Mouse (Mus musculus) frontal cortex, postnatal 36 days (tissue): ENCODE measurements around the gene Trim46.

Experiments
- DNase-seq, 2 experiments: peaks; one replicate each; pipeline ENCODE4 v3.0.0; 2022; ENCODE audit warnings: low spot score in 2 of 2

The Trim46 gene

GRCm38 (mm10) chr3:89271760-89272159, 25.7 kb upstream of the Trim46 start:
- DNase-seq = no peak

- DNase-seq = peak; percentile 60 to 66
Observed at GRCm38 (mm10) chr3:89270891-89271290, 24.8 kb upstream of the Trim46 start.

- DNase-seq = peak; percentile 81 to 88
Observed at GRCm38 (mm10) chr3:89270051-89270755, 24.1 kb upstream of the Trim46 start, which contains the start of gene Slc50a1. Gene Slc50a1, minus strand, starts transcription at chr3:89270570.

- DNase-seq = no peak
Observed at GRCm38 (mm10) chr3:89268916-89269315, 22.8 kb upstream of the Trim46 start.

- DNase-seq = peak; percentile 75 to 85
Observed at GRCm38 (mm10) chr3:89266439-89266893, 20.4 kb upstream of the Trim46 start.

GRCm38 (mm10) chr3:89262417-89262816, 16.3 kb upstream of the Trim46 start:
- DNase-seq = no peak

GRCm38 (mm10) chr3:89260211-89260610, 14.1 kb upstream of the Trim46 start:
- DNase-seq = no peak

- no peak for DNase-seq
Observed at GRCm38 (mm10) chr3:89259076-89259475, 13.0 kb upstream of the Trim46 start, which contains the start of gene Dpm3. Gene Dpm3, plus strand, starts transcription at chr3:89259358.

GRCm38 (mm10) chr3:89256177-89256576, 10.1 kb upstream of the Trim46 start:
- no peak for DNase-seq

- DNase-seq = no peak
Observed at GRCm38 (mm10) chr3:89254994-89255393, 8.9 kb upstream of the Trim46 start.

GRCm38 (mm10) chr3:89251365-89251895, 5.3 kb upstream of the Trim46 start:
- no peak for DNase-seq

- no peak for DNase-seq
Observed at GRCm38 (mm10) chr3:89250435-89251040, 4.4 kb upstream of the Trim46 start.

- DNase-seq = no peak
Observed at GRCm38 (mm10) chr3:89247466-89247865, 1.4 kb upstream of the Trim46 start.

GRCm38 (mm10) chr3:89245688-89246171, 379 bp downstream of the Trim46 start, which contains the start of gene Krtcap2:
Gene Krtcap2, plus strand, starts transcription at chr3:89245966.
- peak; percentile 68 to 73 for DNase-seq

GRCm38 (mm10) chr3:89244982-89245687, 974 bp downstream of the Trim46 start:
- no peak for DNase-seq

GRCm38 (mm10) chr3:89244158-89244981, 1.7 kb downstream of the Trim46 start:
- no peak for DNase-seq

GRCm38 (mm10) chr3:89243609-89244008, 2.5 kb downstream of the Trim46 start:
- no peak for DNase-seq

- no peak for DNase-seq
Observed at GRCm38 (mm10) chr3:89242331-89242895, 3.7 kb downstream of the Trim46 start.

GRCm38 (mm10) chr3:89238494-89238893, 7.6 kb downstream of the Trim46 start:
- no peak for DNase-seq

- no peak for DNase-seq
Observed at GRCm38 (mm10) chr3:89237682-89238081, 8.4 kb downstream of the Trim46 start.

- peak in 1 of 2 experiments; percentile 66 for DNase-seq
Observed at GRCm38 (mm10) chr3:89236516-89236915, 9.6 kb downstream of the Trim46 start.
